Mouse (Mus musculus) left cerebral cortex, adult 8-10 months (tissue): ENCODE results near the gene Hs6st2. TPM values are rescaled to one million over a fixed set of nuclear protein-coding genes. Genes with fewer than 3 reads are reported as not detected.
A peak's percentile ranks its signal among the peaks of the same experiment; 100 is the strongest.

Experiments used
- DNase-seq, 2 experiments: peaks; one replicate each; pipeline ENCODE4 v3.0.0; 2022; ENCODE audit warnings: low spot score in 2 of 2
- total RNA-seq, 4 experiments: library from RNA; stranded (reverse); gene quantifications; 2 replicates each; pipeline ENCODE4 v1.2.4; 2022

The Hs6st2 gene
- total RNA-seq, 4 experiments from 2014 or later = 44.0 to 51.9 (median 50.5) TPM

DNA sequence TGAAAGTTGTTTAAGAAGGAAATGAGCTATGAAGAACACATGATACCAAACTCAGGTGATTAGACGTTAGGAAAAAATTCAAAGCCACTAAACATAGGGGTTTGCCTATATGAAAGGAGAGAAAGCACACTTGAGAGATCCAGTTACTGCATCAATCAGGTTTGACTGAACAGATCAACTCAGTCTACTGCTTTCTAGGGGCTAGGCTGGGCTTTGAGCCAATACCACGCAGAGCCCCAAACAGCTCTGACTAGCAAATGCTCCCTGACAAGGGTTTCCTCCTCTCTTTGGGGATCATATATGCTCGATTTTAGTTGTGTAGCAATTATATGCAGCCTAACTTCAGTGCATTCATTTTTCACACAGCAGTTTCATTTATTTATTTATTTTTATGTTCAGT is 96.2 kb downstream of the Hs6st2 start:
- DNase-seq = no peak

DNA sequence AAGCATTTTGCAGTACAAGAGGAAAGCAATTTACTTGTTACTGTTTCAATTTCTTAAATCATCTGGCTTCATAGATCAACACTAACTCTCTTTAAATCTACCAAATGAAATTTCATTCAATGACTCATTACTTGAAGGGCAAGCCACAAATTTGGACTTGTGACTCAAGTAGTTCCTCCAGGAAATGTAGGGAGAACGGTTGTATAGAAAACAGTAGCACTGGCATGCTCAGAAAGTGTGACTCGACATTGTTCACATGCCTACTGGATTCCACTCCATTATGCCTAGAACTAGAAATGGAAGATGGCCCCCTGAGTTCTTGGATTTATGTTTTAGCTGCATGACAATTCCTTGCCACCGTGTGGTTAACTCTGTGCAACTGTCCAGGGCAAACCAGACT is 100.0 kb downstream of the Hs6st2 start:
- no peak for DNase-seq

DNA sequence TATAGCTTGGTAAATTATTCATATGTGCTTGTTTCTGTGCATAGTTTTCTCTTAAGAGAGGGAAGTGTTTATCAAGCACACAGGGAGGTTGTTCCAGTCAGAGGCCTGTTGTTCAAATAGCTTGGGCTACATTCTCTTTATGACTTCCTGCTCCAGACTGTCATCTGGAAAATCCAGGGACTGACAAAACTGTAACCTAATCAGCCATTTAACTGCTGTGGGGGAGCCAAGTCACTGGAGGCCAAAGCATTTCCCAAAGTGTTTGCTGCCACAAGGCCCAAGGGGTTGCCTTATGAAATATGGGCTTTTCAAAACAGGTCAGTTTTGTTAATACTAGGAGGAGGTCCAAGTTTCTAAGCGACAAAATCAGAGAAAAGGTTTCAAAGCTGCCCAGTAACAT is 119.8 kb downstream of the Hs6st2 start:
- DNase-seq = no peak

- DNase-seq = no peak
These were observed 142.0 kb downstream of the Hs6st2 start for GRCm38 (mm10) chrX:51539626-51540025.

GRCm38 (mm10) chrX:51537082-51537481 is 144.6 kb downstream of the Hs6st2 start:
- DNase-seq = no peak

DNA sequence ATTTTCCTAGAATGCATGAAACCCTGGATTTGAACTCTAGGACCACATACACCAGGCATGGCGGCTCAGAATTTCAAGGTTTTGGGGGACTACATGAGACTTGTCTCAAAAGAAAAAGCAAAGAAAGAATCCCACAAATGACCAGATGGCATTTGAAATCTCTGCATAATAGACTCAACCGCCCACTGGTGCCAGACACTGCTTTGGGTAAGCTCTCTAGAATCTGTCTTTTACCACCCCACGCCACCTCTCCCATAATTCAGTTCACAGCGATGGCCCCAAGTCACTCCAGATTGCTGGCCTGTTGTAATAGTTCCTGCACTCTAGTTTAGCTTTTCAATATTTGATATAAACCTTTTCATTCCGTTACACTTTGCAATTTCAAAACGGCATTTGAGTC is 146.4 kb downstream of the Hs6st2 start:
- DNase-seq = peak in 1 of 2 experiments; percentile 13

GRCm38 (mm10) chrX:51531136-51531535 is 150.5 kb downstream of the Hs6st2 start:
- DNase-seq = no peak

DNA sequence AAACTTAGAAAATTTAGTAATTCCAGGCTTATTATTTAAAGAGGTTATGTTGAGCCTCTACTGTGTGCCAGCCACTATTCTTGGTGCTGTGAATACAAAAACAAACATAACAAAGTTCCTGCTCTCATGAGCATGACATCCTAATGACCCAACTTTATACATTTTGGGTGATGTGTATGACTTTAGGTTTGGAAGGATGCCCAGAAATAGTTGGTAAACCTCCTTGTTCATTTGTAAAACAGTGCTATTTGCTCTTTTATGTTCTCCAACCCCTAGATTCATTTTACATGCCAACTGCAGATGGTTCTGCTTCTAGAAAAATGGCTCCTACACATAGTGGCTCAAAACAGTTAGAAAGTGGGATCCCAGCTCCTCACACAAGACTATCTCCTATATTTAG is 153.1 kb downstream of the Hs6st2 start:
- DNase-seq = no peak

- DNase-seq = no peak
These were observed 166.8 kb downstream of the Hs6st2 start for GRCm38 (mm10) chrX:51514831-51515230.

GRCm38 (mm10) chrX:51506526-51506925 is 175.1 kb downstream of the Hs6st2 start:
- no peak for DNase-seq

GRCm38 (mm10) chrX:51505691-51506090 is 176.0 kb downstream of the Hs6st2 start:
- no peak for DNase-seq

DNA sequence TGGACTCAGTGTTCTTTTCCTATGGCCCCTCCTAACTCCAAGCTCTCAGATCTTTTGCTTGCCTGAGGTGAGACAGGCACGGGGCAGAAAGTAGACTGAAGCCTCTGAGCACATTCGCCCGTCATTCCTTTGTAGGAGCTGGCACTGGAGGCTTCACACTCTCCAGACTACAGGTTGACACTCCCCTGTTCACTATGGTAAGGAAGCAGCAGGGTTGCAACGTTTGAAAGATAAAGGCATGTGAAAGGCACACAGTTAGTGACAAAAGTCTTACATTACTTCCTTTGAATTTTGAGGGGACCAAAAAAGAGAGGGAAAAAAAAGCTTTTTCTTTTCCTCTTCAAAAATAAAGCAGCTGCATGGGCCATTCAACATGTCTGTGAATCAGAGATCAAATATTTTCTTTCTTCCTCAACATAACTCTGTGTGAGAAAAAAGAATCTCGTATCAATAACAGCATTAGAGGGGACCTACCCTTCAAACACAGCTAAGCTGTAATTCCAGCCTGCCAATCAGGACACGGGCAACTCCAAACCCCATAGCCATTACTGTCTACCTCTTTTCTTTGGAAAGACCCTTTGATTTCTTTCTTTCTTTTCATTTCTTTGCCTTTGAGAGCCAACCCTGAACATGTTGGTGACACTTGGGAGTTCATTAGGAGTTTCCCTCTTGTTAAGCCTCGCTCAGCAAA is 177.7 kb downstream of the Hs6st2 start:
- no peak for DNase-seq

GRCm38 (mm10) chrX:51497831-51498230 is 183.8 kb downstream of the Hs6st2 start:
- DNase-seq = no peak

DNA sequence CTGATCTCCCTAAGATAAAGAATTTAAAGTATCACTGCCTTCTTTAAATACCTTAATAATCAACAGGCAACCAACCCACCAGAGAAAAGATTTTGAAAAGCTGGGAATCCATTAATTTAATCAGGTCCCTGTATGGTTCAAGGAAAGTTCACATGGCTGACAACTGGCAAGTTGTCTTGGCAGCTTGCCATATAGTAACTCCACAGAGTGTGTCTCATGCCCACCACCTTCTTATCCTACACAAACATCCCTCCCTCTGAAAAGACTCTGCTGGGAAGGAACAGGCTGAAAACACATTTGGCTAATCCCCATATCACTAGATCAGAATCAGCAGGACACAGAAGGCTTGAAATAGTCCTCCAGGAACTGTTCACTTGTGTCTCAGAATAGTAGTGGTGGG is 193.3 kb downstream of the Hs6st2 start:
- no peak for DNase-seq

DNA sequence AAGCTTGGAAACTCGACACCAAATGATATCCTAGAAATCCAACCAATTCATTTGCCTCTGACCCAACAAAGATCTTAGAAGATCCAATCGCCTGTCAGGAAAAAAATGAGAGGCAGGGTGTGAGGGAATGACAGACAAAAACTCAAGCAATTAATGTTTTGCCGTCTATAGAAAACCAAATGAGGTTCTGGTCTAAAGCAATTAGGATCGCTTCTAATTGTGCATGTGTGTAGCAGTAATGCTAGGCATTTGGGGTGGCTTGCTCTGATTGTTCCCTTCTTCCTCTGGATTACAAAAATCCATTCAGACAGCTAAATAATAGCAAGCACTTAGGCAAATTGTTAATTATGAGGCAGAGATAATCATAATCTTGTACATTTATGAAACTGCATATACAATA is 212.2 kb downstream of the Hs6st2 start:
- DNase-seq = no peak

DNA sequence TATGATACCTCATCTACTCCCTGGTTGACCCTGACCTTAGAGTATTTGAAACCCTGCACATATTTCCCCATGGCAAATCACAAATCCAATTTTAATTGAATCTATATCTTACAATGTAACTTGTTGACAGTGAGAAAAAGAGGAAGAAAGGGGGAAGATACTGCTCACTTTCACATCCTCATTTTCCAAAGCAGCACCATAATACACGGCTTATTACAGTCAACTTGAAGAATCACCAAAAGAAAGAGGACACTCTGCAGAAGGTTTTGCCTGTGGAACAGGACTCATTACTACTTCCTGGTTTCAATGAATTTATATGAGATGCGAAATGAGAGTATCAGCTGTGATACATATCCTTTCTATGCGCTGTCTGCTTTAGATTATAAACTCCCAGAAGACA is 220.2 kb downstream of the Hs6st2 start:
- DNase-seq = no peak

DNA sequence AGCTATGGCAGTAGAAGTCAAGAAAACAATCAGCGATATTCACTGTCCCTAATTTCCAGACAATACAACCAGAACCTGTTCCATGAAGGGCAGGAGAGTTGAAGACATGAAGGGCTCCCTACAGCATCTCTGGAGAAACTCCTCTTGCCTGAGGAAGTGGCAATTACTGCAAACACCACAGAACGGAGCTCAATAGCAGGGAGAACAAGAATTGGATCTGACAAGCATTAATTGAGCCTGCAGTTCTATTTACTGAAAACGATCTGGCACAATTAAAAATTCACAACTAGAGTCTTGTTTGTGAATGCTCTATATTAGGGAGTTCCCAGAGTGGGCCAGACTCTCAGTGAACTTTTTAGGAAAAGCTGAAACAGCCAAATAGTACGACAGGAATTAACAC is 238.3 kb downstream of the Hs6st2 start:
- no peak for DNase-seq

DNA sequence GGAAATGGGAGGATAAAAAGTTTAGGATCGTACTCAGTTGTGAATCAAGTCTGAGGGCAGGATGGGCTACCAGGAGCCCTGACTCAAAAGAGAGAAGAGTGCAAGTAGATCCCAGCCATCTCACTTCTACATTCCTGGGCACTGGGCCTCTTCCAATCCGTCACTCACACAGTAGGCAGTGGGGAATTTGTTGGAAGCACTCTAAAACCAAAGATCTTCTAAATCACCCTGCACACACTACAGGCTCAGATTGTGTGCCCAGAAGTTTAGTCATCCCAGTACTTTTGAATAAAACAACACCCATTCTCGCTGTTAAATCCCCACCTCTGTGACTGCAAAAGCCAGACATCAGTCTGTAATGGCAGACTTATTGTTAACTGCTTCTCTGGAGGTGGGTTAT is 249.9 kb downstream of the Hs6st2 start:
- no peak for DNase-seq

DNA sequence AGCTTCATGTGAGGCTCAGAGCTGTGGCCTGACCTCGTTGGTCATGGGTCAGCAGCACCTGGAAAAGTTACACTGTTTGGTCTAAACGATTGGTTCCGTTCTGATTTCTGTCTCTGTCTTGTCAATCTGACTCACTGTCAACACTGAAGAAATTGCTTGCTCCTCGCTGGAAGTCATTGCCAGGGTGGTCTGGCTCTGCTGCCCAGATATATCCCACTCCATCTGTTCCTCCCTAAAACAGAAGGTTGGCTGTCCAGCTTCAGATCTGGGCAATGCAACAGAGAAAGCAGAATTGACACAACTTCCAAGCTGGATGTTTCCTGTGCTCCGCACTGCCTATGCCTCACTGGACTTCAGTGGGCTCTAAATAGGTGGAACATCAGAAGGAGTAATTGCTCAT is 256.6 kb downstream of the Hs6st2 start:
- no peak for DNase-seq

- no peak for DNase-seq
These were observed 271.4 kb downstream of the Hs6st2 start for GRCm38 (mm10) chrX:51410289-51410688.

DNA sequence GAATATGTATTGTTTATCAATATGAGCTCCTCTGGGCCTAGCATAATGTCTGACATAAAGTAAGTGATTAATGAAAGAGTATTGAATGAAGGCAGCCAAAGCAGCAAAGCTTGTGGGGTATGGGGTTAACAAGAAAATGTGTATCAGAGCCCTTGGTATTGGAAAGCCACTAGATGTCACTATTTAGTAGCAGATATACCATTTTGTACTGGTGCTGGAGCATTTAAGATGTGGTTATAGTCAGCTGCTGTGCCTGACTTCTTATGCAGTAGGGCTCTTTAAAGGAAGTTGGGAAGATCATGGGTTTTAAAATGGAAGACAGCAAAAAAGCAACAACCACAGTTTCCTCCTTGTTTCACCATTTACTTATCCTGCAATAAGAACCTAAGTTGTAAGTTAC is 284.2 kb downstream of the Hs6st2 start:
- DNase-seq = no peak

GRCm38 (mm10) chrX:51374670-51375069 is 307.0 kb downstream of the Hs6st2 start:
- DNase-seq = peak; percentile 17 to 43

DNA sequence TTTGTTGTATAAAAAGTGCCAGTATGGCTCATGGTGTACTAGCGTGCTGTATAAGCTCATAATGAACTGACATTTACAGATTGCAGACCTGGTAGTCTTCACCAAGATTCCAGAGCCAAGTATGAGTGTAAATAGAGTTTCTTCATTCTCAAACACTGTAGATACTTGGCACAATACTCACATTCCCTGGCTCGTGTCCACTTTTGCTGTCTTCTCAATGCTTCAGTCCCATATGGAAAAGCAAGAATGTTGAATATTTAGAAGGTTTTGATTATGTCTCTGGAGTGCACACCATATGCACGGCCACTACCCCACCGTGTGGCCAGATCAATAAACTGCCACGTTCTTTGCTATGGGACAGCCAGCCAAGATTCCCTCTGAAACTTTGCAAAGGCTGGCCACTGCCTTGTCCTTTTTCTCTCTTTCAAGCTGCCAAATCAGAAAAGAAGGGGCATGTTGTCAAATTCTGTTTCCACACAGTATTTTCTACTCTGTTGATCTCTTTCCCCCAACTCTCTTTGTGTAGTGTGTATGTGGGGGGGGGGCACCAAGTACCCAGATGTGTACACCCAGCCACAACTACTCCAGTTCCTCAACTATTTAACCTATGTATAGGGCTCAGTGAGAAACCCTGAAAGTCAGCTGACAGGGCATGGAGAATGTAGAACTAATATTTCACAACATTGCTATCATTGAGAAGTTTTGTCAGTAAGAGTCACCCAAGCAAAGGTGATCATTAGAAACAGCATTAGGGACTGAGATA is 309.0 kb downstream of the Hs6st2 start:
- DNase-seq = no peak
